Mouse (Mus musculus): Measurements from ENCODE around the gene Ier2.
A peak's percentile ranks its signal among the peaks of the same experiment; 100 is the strongest.

Ier2 gene

DNA sequence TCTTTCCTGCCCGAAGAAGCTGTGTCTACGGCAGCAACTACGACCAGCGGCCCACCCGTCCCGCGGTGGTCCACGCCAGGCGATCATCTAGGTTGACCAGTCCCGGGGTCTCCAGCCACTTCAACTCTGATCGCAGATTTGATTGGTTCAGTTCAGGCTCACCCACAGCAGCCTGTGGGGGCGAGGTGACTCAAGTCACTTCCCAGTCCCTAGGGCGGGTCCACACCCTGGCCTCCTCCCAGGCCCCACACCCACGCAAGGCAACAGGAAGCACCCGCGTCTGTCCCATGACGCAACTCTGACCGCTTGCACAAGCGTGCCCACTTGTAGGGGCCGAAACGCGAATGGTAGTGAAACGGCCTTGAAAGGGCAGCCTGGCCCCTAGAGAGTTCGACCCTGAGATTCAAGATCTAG lies 1.2 kb downstream of the Ier2 start:
- DNase-seq = peak; percentile 97

DNA sequence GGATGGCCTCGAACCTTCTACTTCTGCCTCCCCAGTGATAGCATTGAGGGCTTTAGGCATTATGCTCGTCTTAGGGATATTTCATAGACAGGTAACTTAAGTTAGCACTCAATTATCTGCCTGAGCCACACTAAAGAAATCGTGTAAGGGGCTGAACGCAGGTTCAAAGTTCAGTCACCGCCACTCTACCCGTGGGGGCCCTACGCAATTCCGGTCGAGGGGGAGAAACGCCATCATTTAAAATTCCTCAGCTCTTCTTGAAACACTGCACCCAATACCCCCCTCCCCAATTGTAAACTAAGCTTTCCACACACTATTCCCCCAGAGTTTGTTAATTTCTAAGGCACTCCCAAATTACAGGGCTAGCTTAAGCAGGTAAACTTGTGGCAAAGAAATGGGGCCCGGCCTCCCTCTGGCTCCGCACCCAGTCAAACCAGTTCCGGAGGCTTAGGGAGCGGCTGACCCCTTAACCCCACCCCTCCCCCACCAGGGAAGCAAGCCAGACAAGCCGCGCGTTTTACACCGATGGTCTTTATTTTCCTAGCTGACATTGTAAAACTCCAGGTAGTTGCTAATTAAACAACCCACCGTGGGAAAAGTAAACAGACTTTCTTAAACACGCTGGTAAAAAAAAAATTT lies 1.7 kb downstream of the Ier2 start:
- DNase-seq = peak; percentile 83

DNA sequence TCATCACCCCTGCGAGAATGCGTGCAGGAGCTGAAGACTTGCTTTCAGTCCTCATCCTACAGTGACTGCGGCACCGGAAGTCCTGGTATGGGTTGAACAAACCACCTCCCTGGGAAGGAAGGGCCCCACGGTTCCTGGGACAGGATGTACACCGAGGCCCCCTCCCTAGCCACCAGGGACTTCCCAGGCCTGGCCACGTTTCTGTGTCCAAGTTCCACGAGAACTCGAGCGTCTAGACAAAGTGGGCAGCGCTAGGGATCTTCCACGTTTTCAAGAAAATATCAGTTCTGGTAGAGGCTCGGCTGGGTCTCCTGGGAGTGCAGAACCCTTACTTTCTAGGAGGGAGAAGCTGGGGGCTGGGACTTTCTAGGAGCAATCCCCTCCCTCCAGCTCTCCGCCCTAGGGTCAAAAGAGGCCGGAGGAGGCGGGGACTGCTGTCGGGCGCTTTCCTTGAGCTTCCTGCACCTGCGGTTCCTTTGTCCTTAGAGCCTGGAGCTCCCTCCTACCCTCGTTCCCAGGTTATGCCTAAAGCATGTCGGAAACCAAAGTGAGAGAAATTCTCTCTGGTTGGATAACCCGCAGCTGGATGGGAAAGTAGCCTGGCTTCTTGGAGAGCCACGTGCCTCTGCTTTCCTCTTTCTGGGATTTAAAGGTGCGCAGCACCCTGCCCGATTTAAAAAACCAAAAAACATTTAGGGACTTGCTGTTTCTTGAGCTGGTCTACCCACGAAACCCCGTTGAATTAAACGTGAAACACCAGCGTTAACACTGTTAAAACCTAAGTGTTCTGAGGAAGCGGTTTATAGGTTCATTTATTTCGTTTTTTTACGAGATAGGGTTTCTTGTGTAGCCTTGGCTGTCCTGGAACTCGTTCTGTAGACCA lies 2.5 kb downstream of the Ier2 start:
- peak; percentile 87 for DNase-seq

GRCm38 (mm10) chr8:84658951-84659350 lies 3.7 kb downstream of the Ier2 start:
- no peak for DNase-seq

DNA sequence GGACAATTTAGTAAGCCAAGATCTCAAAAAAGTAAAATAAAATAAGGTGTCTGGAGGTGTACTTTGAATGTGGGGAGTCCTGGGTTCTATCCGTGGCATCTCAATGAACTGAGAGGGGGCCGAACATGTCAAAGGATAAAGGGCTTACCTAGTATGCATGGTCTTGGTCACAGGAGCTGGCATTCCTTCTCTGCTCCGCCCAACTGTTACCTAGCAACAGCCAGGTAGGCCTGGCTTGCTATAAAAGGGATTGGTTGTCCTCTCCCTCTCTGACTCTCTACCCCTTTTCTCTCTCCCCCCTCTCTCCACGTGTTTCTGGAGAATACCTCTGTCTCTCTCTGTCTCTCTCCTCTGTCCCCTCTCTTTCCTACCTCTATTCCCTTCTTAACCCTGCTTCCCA lies 5.0 kb downstream of the Ier2 start:
- DNase-seq = peak; percentile 61

DNA sequence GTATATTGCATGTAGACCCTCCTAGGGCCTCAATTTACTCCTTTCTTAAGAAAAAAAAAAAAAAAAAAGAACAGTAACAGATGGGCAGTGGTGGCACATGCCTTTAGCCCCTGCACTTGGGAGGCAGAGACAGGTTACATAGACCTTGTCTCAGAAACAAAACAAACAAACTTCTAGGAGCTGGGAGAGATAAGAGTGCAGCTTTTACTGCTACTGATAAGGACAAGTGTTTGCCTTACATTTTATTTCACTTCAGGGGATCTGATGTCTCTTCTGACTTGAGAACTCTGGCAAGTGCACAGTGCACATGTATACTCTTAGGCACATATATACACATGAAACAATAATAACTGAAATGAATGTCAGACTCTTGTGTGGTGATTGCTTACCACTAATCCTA lies 5.4 kb downstream of the Ier2 start:
- no peak for DNase-seq

DNA sequence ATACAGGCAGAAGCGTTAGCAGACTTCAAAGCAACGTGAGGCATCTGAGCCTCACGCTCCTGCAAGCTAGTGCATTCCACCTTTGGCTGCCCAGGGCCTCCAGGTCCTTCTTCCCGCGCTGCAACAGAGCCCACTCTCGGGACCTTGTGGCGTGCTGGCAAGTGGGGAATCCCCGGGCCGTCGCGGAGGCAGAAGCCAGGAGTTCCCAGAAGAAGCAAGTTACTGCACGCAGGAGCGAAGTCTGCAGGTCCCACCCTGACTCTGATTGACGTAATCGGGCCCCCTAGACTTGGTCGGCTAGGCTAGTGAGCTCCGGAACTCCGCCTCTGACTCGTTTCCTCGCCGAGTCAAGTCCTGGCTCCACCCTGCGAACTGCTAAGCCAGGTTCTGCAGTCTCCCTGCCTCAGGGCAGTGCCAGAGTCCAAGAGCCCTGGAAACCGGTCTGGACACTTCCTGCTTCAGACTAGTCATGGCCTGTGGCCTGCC lies 6.0 kb downstream of the Ier2 start:
- peak; percentile 95 for DNase-seq

- peak; percentile 62 for DNase-seq
These were observed 6.5 kb downstream of the Ier2 start for GRCm38 (mm10) chr8:84656191-84656525.

- DNase-seq = peak; percentile 83
These were observed 7.1 kb downstream of the Ier2 start for GRCm38 (mm10) chr8:84655336-84656190.

DNA sequence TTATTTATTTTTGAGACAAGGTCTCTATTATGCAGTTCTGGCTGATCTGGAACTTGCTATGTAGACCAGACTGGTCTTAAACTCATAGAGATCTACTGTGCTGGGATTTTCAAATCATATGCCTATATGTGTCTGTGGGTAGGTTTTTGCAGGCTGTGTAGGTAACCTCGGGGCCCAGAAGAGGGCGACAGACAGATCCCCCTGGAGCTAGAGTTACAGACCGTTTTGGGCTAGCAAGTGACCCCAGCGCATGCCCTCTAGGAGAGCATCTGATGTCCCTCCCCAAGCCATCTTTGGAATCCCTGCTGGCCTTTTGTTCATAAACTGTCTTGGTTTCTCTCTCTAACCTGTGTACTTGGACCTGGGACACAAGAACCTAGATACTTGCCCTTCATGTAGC lies 8.1 kb downstream of the Ier2 start:
- DNase-seq = no peak

DNA sequence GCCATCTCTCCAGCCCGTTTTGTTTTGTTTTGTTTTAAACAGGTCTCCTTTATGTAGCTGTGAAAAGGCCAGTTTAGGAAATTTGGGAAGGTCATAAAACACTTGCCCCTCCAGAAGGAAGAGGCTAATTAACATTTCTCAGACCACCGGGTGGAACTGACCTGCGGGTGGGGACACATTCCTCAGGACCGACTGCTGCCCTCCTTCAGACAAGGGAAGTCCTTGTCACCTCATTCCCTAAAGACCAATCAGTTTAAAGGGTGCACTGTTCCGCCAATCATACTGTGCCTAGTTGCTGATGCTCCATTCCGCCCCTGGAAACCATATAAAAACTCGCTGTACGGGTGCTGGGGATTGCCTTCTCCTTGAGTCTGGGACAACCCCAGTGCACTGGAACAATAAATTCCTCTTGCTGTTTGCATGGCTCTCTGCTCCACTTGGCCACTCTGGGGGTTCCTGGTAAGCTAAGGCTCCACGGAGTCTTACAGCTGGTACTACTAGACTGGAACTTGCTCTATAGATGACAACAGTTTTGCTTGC lies 9.5 kb downstream of the Ier2 start:
- no peak for DNase-seq

GRCm38 (mm10) chr8:84650213-84650612 lies 12.4 kb downstream of the Ier2 start:
- no peak for DNase-seq

DNA sequence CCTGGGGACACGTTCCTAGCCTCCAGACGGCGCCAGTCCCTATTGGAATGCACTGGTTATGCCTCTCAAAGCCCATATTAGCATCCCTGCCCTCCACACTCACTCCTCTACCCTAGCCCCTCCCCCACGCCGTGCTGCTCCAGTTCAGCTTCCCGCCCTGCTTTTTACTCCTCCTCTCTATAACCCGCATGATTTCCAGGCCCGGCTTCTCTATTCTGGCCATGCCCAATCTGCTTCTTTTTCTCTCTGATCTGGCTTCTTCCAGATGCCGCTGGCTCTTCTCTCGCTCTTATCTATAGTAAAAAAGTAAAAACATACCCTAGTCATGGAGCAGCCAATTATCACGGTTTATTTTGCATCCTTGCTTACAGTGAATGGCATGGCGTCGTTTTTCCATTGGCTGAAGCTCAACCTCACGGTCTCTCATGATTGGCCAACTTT lies 15.2 kb downstream of the Ier2 start:
- DNase-seq = peak; percentile 49

DNA sequence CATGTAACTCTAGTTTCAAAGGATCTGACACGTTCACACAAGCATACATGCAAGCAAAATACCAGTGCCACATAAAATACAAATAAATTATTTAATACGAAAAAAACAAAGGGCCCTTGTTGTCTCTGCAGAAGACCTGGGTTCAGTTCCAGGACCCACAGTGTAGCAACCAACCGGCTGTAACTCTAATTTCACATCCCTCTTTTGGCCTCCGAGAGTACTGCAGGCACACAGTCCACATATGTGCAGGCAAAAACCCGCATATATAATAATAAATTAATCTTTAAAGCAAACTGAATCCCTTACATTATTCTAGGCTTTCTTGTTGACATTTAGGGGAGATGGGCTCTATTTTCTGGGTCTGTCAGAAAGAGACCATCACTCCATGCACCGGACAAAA lies 15.9 kb downstream of the Ier2 start:
- DNase-seq = no peak

GRCm38 (mm10) chr8:84643019-84643418 lies 19.6 kb downstream of the Ier2 start:
- DNase-seq = no peak

DNA sequence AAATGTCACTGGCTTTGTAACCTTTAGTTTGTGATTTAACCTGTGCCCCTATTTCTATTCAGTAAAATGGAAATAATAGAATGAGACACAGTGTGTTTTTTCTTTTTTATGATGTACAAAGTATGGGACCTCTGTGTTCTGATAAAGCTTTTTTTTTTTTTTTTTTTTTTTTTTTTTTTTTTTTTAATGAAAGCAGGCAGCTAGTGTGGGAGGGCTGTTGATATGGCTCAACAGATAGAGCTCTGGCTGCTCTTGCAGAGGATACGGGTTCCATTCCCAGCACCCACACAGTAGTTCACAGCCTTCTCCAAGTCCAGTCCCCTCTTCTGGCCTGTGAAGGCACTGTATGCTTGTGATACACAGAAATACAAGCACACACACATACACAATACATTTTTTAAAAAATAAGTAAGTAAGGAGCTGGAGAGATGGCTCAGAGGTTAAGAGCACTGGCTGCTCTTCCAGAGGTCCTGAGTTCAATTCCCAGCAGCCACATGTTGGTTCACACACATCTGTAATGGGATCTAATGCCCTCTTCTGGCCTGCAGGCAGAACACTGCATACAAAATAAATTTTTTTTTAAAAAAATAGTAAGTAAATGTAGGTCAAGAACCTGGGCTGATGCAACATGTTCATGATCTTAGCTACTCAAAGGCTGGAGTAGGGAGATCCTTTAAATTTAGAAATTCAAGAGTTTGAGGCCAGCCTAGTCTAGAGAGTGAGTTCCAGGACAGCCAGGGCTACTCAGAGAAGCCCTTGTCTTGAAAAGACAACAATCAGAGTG lies 20.9 kb downstream of the Ier2 start:
- DNase-seq = no peak

GRCm38 (mm10) chr8:84640617-84641294 lies 21.9 kb downstream of the Ier2 start:
- DNase-seq = no peak

- DNase-seq = no peak
These were observed 22.6 kb downstream of the Ier2 start for GRCm38 (mm10) chr8:84640010-84640588.

DNA sequence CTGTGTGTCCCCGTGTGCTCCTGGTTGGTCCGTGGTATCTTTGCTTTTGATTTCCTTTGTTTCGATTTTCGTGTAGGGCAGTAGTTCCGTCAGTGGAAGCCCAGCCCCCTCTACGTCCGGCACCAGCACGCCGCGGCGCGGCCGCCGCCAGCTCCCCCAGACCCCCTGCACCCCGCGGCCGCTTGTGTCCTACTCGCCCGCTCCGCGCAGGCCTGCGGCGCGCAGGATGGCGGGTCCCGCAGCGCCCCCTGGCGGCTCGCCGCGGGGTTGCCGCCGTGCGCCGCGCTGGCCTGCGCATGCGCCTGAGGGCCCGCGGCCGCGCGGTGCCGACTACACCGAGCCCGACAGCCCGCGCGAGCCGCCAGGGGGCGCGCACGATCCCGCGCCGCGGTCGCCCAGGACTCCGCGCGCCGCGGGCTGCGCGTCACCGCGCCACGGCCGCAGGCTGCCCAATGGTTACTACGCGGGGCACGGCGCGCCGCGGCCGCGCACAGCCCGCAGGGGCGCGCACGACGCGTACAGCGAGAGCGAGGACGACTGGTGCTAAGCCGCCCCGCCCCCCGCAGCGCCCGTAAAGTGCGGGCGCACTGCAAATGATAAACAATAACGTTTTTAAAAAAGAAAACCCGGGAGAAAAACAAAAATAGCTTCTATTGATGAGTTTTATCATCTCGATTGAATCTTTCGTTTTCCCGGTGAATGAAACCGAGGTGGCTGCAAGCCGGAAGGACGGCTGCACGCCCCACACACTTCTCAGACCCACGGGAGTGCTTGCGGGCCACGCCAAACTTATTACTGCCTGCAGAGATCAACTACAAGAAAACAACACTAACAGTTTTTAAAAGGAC lies 23.3 kb downstream of the Ier2 start:
- DNase-seq = peak; percentile 94

- peak; percentile 52 for DNase-seq
These were observed 24.0 kb downstream of the Ier2 start for GRCm38 (mm10) chr8:84638555-84639161.

All from lung, postnatal 10 days (tissue).